ENCODE assay signal across 21 mouse cellular contexts in the genomic region with DNA sequence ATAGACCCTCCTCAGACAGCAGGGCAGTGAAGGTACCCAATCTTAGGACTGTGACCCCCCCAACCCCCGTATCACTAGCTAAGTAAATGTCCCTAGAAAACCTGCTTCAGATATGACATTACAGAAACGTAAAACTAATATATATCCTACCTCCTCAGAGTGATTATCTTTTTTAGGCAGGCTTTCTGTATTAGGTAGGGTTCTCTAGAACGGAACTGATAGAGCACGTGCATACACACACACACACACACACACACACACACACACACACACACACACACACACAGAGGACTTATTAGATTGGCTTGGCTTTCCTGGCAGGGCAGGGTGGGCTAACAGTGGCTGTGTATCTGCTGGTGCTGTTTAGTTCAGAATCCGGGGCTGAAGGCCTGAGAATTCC. TPM values are rescaled to one million over a fixed set of nuclear protein-coding genes. Genes with fewer than 3 reads are reported as not detected.
"Had no signal": no experiment of that assay in that cellular context is flagged by ENCODE, and none has a peak within 500 bp of the region (broad histone marks: within the 10 kb centered on the region; RNA-seq: fewer than 3 reads in every experiment).

No protein-coding gene starts in this region.

- H3K9ac ChIP-seq: liver, embryonic 13.5 days; liver, embryonic 15.5 days; lung, embryonic 14.5 days; midbrain, embryonic 12.5 days; midbrain, embryonic 15.5 days; neural tube, embryonic 13.5 days; neural tube, embryonic 15.5 days had no signal

- H3K36me3 ChIP-seq: liver, embryonic 13.5 days; liver, embryonic 15.5 days; midbrain, embryonic 10.5 days; midbrain, embryonic 12.5 days; midbrain, embryonic 15.5 days; neural tube, embryonic 13.5 days; neural tube, embryonic 15.5 days had no signal

- H3K27ac ChIP-seq: liver, embryonic 13.5 days; liver, embryonic 15.5 days; midbrain, embryonic 10.5 days; midbrain, embryonic 12.5 days; midbrain, embryonic 15.5 days; neural tube, embryonic 13.5 days; neural tube, embryonic 15.5 days had no signal

- H3K4me3 ChIP-seq: liver, embryonic 13.5 days; liver, embryonic 15.5 days; megakaryocyte, embryonic 14.5 days; midbrain, embryonic 10.5 days; midbrain, embryonic 12.5 days; midbrain, embryonic 15.5 days; myocyte; neural tube, embryonic 13.5 days; neural tube, embryonic 15.5 days had no signal

- DNase-seq: liver, embryonic 13.5 days; lung, adult 18-20 months; lung, embryonic 14.5 days; lung, postnatal 10 days; lung, postnatal 4 days; retina, postnatal 1 day; right cerebral cortex, postnatal 14 days; right cerebral cortex, postnatal 4 days; spleen, adult 18-20 months; thymus, adult 18-20 months; thymus, postnatal 14 days; thymus, postnatal 36 days had no signal

- H3K27me3 ChIP-seq: liver, embryonic 15.5 days; midbrain, embryonic 12.5 days; midbrain, embryonic 15.5 days; neural tube, embryonic 13.5 days; neural tube, embryonic 15.5 days had no signal

- ATAC-seq: midbrain, embryonic 15.5 days had no signal

- H3K4me2 ChIP-seq: liver, embryonic 11.5 days; liver, embryonic 13.5 days; liver, embryonic 15.5 days; lung, embryonic 14.5 days; midbrain, embryonic 12.5 days; midbrain, embryonic 15.5 days; neural tube, embryonic 13.5 days; neural tube, embryonic 15.5 days had no signal

- H3K4me1 ChIP-seq: liver, embryonic 13.5 days; liver, embryonic 15.5 days; megakaryocyte, embryonic 14.5 days; midbrain, embryonic 10.5 days; midbrain, embryonic 12.5 days; midbrain, embryonic 15.5 days; neural tube, embryonic 13.5 days; neural tube, embryonic 15.5 days had no signal

- H3K9me3 ChIP-seq: liver, embryonic 13.5 days; liver, embryonic 15.5 days; megakaryocyte, embryonic 14.5 days; midbrain, embryonic 10.5 days; midbrain, embryonic 12.5 days; midbrain, embryonic 15.5 days; neural tube, embryonic 13.5 days; neural tube, embryonic 15.5 days had no signal

RNA-seq across cellular contexts. Expression of a gene that starts 54.2 kb away (rescaled TPM):
- polyA plus RNA-seq: myocyte had no signal
